Mouse (Mus musculus) stomach, embryonic 14.5 days (tissue): ENCODE results near the gene B4galt3. TPM values are rescaled to one million over a fixed set of nuclear protein-coding genes. Genes with fewer than 3 reads are reported as not detected.

Experiments
- ATAC-seq: fragments of 200-750 bp; cut with Nextera tagmentation; 2 replicates; pipeline ENCODE4 v1.8.0; 2017; ENCODE audit warnings: low read depth, moderate TSS enrichment; ENCODE audit not compliant: insufficient number of reproducible peaks, insufficient read depth, low FRiP score
- H3K27ac ChIP-seq: fragments of 300-500 bp; sonication (generic); 2 replicates; pipeline ENCODE4 v1.5.1; 2014; ENCODE audit warnings: mild to moderate bottlenecking, low read length, moderate library complexity, mixed read lengths
- H3K27me3 ChIP-seq: fragments of 300-500 bp; sonication (generic); 2 replicates; pipeline ENCODE4 v1.6.1; 2014; ENCODE audit warnings: low read length, control low read depth, mixed read lengths; ENCODE audit not compliant: control insufficient read depth, insufficient read depth
- H3K36me3 ChIP-seq: fragments of 300-500 bp; sonication (generic); 2 replicates; pipeline ENCODE4 v1.6.1; 2014; ENCODE audit warnings: mild to moderate bottlenecking, control low read depth, low read length, moderate library complexity, mixed read lengths; ENCODE audit not compliant: control insufficient read depth, insufficient read depth
- H3K4me1 ChIP-seq: fragments of 300-500 bp; sonication (generic); 2 replicates; pipeline ENCODE4 v1.6.1; 2014; ENCODE audit warnings: low read length, control low read depth, mixed read lengths; ENCODE audit not compliant: control insufficient read depth, insufficient read depth
- H3K4me2 ChIP-seq: fragments of 300-500 bp; sonication (generic); replicated peaks from 2 replicates; pipeline ENCODE4 v1.6.1; 2014; ENCODE audit warnings: low read depth, low read length, control low read depth
- H3K4me3 ChIP-seq: fragments of 300-500 bp; sonication (generic); 2 replicates; pipeline ENCODE4 v1.5.1; 2014; ENCODE audit warnings: low read depth, low read length, control low read depth
- H3K9ac ChIP-seq: fragments of 300-500 bp; sonication (generic); replicated peaks from 2 replicates; pipeline ENCODE4 v1.6.1; 2014; ENCODE audit warnings: low read depth, mild to moderate bottlenecking, control low read depth, low read length, moderate library complexity, mixed read lengths
- H3K9me3 ChIP-seq: fragments of 300-500 bp; sonication (generic); 2 replicates; pipeline ENCODE4 v1.6.1; 2016; ENCODE audit warnings: low read depth, low read length, control low read depth; ENCODE audit not compliant: control insufficient read depth
- WGBS: fragments of 180-500 bp; shearing (Covaris S2); extraction: QIAGEN DNeasy Blood & Tissue Kit; methylation state at CpG from one replicate; pipeline ENCODE4 v1.1.7; 2014; 5-methylcytosine and 5-hydroxymethylcytosine counted together
- polyA plus RNA-seq: library from polyadenylated mRNA; unstranded; fragments of >200 nt; fragmentation: Nextera tagmentation; extraction: Ambion mirVana; gene quantifications from 2 replicates; pipeline ENCODE4 v1.2.1, GENCODE M21; 2014

The B4galt3 gene
- polyA plus RNA-seq = 81.1 and 87.0 TPM in 2 replicates

DNA sequence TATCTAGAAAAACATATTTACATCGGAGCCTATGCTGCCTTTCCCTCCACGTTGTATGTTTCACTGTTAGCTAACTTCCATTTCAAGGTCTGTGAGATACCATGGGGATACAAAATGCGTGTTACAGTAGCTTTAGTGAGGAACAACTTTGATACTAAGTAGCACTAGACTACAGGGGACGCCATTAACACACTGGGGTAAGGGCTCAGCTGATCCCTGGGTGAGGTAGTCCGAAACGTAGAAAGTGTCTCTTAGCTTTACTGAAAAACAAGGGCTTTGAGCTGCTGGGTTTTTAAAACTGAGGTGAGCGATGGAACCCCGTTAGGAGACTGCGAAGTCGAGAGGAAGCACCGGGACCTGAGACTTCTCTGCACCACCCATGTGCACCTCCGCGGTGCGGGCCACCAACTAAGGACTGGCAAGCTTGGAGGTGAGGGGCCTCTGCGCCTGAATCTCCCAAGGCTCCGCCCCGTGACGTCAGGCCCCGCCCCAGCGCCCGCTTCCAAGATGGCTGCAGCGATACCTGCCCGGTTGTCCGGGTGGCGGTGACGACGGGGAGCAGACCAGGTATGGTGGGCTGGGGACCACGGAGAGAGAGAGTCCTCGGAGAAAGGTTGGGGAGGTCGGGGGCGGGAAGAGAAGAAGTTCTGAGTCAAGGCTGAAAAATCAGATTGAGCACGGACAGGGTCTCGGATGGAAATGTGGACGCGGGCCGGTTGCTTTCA is at the start of gene B4galt3:
TSS of gene B4galt3 (plus strand) at position 481 of the 725 bp plus-strand sequence.
- peak; percentile 93 for ATAC-seq
- H3K36me3 ChIP-seq = peaks cover 19% of the 10 kb centered on the region
- H3K9ac ChIP-seq = peak within 1 kb of the TSS; percentile 66
- H3K9me3 ChIP-seq = no peaks in the 10 kb centered on the region
- H3K4me3 ChIP-seq = peak within 1 kb of the TSS; percentile 70
- peak within 1 kb of the TSS; percentile 74; the same call in 1 of the 2 replicates for H3K27ac ChIP-seq
- WGBS = 3% methylated on average over 36 of the region's 36 CpGs
- peaks cover 12% of the 10 kb centered on the region for H3K4me1 ChIP-seq
- peak within 1 kb of the TSS; percentile 85 for H3K4me2 ChIP-seq
- no peaks in the 10 kb centered on the region for H3K27me3 ChIP-seq

DNA sequence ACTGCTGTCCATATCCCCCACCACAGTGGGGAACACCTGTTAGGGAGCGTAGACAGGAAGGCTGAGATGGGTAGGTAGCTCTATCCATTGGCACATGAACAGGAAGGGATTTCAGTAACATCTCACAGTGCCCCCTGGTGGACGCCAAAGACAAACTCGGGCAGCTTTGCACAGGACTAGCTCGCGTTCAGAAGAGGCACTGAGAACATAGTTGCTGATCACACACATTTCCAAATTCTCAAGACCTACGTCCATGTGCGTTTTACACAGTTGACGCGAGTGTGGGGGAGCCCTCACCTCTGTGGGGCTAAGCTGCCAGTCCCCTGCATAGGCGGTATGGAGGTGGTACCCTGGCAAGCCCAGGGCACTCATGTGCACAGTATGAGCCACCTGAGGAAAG is 49.3 kb upstream of the B4galt3 start:
- ATAC-seq = no peak
- Histone ChIP-seq H3K4me3 (peak overlapping the region; percentile 52; the same call in 1 of the 2 replicates), H3K4me1 (peaks cover 7% of the 10 kb centered on the region), H3K4me2 (peak overlapping the region; percentile 88), H3K9me3 (no peaks in the 10 kb centered on the region), H3K27me3 (no peaks in the 10 kb centered on the region), H3K27ac (no peak overlapping the region), H3K36me3 (peaks cover 9% of the 10 kb centered on the region), H3K9ac (no peak overlapping the region)
- 6% methylated on average over 10 of the region's 10 CpGs for WGBS

DNA sequence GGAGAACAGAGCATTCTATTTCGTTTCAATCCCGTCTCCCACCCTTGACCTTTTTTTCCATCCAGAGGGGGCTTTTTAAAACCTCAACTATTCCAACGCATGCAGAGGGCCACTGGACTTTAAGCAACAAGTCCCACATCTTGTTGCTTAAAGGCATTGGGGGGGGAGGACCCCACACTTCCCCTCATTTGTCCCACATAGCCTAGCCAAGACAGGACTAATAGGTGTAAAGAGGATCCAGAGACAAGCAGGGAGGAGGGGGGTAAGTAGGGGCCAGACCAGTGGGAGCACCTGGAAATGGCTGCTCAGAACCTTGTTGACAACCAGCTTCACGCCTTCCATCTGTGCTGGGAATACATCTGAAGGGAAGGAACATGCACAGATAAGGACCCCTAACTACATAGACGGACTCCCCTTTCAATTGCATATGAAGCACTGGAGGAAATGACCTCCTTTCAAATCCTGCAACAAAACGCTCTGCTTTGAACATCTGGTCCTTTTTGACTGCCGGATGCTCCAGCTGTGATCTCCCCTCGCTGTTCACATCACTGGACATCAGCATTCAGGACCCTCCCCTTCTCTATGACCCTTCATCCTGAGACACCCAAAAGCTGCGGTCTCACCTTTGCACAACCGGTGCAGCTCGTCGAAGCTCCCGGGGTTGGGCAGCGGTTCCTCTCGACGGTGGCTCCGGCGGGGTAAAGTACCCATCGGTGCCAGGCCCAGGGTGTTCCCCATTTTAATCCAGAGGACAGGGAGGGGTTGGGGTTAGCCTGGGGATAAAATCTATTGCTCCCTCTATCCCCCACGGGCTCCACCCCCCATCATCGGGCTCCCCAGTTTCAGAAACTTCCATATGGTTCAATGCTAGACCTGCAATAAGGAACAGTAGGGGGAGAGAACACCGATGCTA is 48.6 kb upstream of the B4galt3 start:
- WGBS = 8% methylated on average over 22 of the region's 22 CpGs
- Histone ChIP-seq H3K4me3 (peak overlapping the region; percentile 52), H3K4me1 (peaks cover 7% of the 10 kb centered on the region), H3K36me3 (peaks cover 9% of the 10 kb centered on the region), H3K27ac (no peak overlapping the region; the same call in 1 of the 2 replicates), H3K4me2 (peak overlapping the region; percentile 88), H3K9me3 (no peaks in the 10 kb centered on the region), H3K9ac (peak overlapping the region; percentile 39; the same call in 1 of the 2 replicates), H3K27me3 (no peaks in the 10 kb centered on the region)
- ATAC-seq = no peak

DNA sequence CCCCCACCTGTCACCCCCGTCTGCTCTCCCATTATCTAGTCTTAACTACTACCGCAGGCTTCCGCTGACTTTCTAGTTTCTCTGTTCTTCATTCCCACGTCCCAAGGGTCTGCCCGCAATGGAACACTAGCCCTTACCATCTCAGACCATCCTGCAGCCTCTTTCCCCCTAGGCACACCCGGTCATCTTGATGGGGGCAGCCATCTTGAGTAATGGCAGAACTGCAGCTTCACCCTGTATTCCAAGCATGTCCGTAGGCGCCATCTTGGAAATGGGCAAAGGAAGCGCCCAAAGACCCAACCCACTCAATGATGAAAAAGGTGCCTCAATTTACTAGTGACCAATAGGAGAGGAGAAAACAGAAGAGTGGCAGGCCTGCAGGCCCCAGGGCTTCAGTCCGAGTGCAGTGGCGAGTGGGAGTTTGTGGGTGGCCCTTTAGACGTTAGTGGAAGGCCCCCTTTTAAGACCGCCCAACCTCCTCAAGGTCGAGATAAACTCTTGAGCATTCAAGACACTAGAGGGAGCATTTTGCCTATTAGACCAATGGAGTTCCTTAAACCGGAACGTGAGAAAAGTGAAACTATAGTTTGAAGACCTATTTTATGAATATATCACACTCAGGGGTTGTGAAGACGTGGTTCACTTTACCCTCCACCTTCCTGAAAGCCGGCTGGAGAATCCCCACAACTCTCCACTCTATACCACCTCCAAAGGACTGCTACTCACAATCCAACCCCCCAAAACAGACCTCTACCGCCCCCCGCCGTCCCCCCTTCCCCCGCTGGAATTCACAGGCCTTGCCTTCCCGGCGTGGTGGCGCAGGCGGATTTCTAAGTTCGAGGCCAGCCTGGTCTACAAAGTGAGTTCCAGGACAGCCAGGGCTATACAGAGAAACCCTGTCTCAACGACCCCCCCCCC is 47.6 kb upstream of the B4galt3 start, which contains the start of gene Tomm40l:
TSS of gene Tomm40l (minus strand) at position 277 of the 918 bp plus-strand sequence.
- Histone ChIP-seq H3K27me3 (no peaks in the 10 kb centered on the region), H3K36me3 (peaks cover 9% of the 10 kb centered on the region), H3K27ac (peak within 1 kb of the TSS; percentile 85), H3K9me3 (no peaks in the 10 kb centered on the region), H3K9ac (peak within 1 kb of the TSS; percentile 39; the same call in 1 of the 2 replicates), H3K4me2 (peak within 1 kb of the TSS; percentile 88), H3K4me1 (peaks cover 7% of the 10 kb centered on the region), H3K4me3 (peak within 1 kb of the TSS; percentile 52)
- peak; percentile 98 for ATAC-seq
- 1% methylated on average over 28 of the region's 28 CpGs for WGBS

DNA sequence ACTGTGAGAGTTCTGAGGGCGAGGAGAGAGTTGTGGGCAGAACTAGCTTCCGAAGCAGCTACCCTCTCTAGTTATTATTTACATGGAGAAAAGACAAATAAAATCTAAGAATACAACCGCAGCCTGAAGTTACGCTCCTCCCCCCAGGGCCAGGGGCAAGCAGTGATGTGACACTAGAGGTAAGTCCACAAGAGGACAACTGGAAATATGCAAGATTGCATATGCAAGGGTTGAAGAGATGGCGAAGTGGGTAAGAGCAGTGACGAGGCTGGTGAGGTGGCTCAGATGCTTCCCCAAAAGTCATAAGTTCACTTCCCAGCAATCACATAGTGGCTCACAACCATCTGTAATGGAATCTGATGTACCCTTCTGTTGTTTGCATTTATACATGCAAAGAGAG is 47.0 kb upstream of the B4galt3 start:
- Histone ChIP-seq H3K9ac (no peak overlapping the region), H3K4me3 (peak overlapping the region; percentile 28), H3K36me3 (peaks cover 9% of the 10 kb centered on the region), H3K4me2 (peak overlapping the region; percentile 42), H3K27ac (peak overlapping the region; percentile 85), H3K9me3 (no peaks in the 10 kb centered on the region), H3K27me3 (no peaks in the 10 kb centered on the region), H3K4me1 (peaks cover 7% of the 10 kb centered on the region)
- 79% methylated on average over 6 of the region's 6 CpGs for WGBS
- no peak for ATAC-seq

DNA sequence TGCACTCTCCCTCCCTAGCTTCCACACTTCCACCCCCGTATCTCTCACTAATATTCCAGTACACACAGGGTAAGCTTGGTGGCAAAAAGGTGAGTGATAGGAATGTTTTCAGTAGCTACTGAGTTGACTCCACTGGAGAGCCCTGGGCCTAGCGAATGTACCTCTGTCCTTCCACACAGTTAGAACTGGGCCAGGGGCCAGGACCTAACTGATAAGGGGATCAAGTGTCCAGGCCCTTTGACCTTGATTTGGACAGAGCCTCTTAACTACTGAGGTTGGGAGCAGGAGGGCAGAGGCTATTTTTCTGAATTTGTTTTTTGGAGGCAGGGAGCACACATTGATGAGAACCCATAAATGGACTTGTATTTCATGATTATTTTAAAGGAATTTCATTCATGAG is 46.3 kb upstream of the B4galt3 start:
- ATAC-seq = no peak
- WGBS = 78% methylated on average over 2 of the region's 2 CpGs
- Histone ChIP-seq H3K9ac (no peak overlapping the region), H3K4me1 (peaks cover 7% of the 10 kb centered on the region), H3K36me3 (peaks cover 9% of the 10 kb centered on the region), H3K4me3 (no peak overlapping the region), H3K9me3 (no peaks in the 10 kb centered on the region), H3K27me3 (no peaks in the 10 kb centered on the region), H3K4me2 (no peak overlapping the region), H3K27ac (no peak overlapping the region)

DNA sequence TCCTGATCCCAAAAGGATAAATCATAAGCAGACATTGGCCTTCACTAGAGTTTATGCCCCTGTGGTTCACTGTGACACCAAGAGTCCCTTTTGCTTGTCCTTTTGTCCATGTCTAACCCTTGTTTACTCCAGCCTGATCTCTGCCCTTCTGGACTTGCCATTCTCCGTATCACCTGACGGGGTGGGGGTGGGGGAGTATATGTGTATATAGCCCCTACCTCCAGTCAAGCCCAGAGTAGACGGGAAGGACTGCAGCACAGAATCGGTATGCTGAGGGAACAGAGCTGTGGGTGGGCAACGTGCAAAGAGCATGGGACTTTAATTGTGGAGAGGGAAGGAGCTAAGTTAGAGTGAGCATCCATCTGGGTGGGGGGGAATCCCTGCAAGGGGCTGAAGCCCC is 45.3 kb upstream of the B4galt3 start, which contains the start of gene Apoa2:
TSS of gene Apoa2 (plus strand) at position 198 of the 400 bp plus-strand sequence.
- H3K4me1 ChIP-seq = peaks cover 7% of the 10 kb centered on the region
- no peak for ATAC-seq
- no peak within 1 kb of the TSS for H3K9ac ChIP-seq
- no peaks in the 10 kb centered on the region for H3K9me3 ChIP-seq
- no peaks in the 10 kb centered on the region for H3K27me3 ChIP-seq
- H3K27ac ChIP-seq = no peak within 1 kb of the TSS
- no peak within 1 kb of the TSS for H3K4me2 ChIP-seq
- WGBS = 53% methylated on average over 5 of the region's 5 CpGs
- no peak within 1 kb of the TSS for H3K4me3 ChIP-seq
- peaks cover 6% of the 10 kb centered on the region; the same call in 1 of the 2 replicates for H3K36me3 ChIP-seq
